In the genomic region with DNA sequence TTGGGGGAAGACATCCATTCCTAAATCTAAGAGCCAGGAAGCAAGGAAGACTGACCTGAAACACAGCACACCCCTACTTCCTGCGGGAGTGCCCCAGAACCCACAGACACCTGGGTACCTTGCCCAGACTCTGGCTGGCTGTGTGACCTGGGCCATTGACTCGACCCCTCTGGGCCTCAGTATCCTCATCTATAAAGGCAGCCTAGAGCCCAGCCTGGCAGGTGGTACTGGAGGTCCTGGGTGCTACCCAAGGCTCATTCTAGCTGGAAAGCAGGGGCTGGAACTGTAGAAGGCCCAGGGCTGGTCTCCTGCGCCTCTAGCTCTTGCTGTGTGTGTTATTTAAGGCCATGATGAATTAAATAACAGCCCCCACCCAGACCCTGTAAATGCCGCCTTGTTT, we compare ENCODE assay signal across 8 mouse cellular contexts. TPM values are rescaled to one million over a fixed set of nuclear protein-coding genes. Genes with fewer than 3 reads are reported as not detected.
A peak's percentile ranks its signal among the peaks of the same experiment; 100 is the strongest.
DNase-seq lines count a peak whose midpoint lies in the region; ATAC-seq lines count a peak whose summit lies in the region.

No protein-coding gene starts in this region.

- DNase-seq in cerebellum, adult 9-11 months, result peak; percentile 69
- DNase-seq in cerebellum, postnatal 36 days, result no peak
- no peak for DNase-seq in lung, postnatal 36 days
- no peak for DNase-seq in limb, embryonic 11.5 days (ENCODE audit: low spot score)
- DNase-seq in spleen, postnatal 36 days (ENCODE audit: low spot score in 2 of 2), result no peak
- no peak for DNase-seq in thymus, postnatal 10 days (ENCODE audit: low spot score in 2 of 2)

- peaks cover 38% of the 10 kb centered on the region for H3K4me1 ChIP-seq in lung, embryonic 15.5 days
- H3K4me1 ChIP-seq in limb, embryonic 11.5 days (ENCODE audit: control insufficient read depth, insufficient read depth, low read length), result peaks cover 21% of the 10 kb centered on the region
- H3K4me1 ChIP-seq in stomach, embryonic 16.5 days (ENCODE audit: control insufficient read depth, insufficient read depth, low read length), result peaks cover 32% of the 10 kb centered on the region

- H3K4me2 ChIP-seq in lung, embryonic 15.5 days, result peak overlapping the region; percentile 91
- H3K4me2 ChIP-seq in limb, embryonic 11.5 days (ENCODE audit: low read depth, severe bottlenecking), result peak overlapping the region; percentile 92; the same call in 1 of the 2 replicates
- H3K4me2 ChIP-seq in stomach, embryonic 16.5 days (ENCODE audit: low read depth, low read length), result peak overlapping the region; percentile 90

- no peak overlapping the region for H3K27ac ChIP-seq in lung, embryonic 15.5 days
- no peak overlapping the region for H3K27ac ChIP-seq in limb, embryonic 11.5 days (replicated peaks; ENCODE audit: low read depth, low read length)
- H3K27ac ChIP-seq in stomach, embryonic 16.5 days (ENCODE audit: low read length), result no peak overlapping the region

- H3K36me3 ChIP-seq in lung, embryonic 15.5 days, result no peaks in the 10 kb centered on the region
- no peaks in the 10 kb centered on the region for H3K36me3 ChIP-seq in limb, embryonic 11.5 days (ENCODE audit: control insufficient read depth, insufficient read depth, low read length)
- H3K36me3 ChIP-seq in stomach, embryonic 16.5 days (ENCODE audit: control insufficient read depth, insufficient read depth, low read length), result no peaks in the 10 kb centered on the region

- H3K9ac ChIP-seq in lung, embryonic 15.5 days, result 0 out of 2 replicates have a peak overlapping the region, but pooled peaks have one; percentile 66
- no peak overlapping the region for H3K9ac ChIP-seq in limb, embryonic 11.5 days (ENCODE audit: low read length)
- H3K9ac ChIP-seq in stomach, embryonic 16.5 days (ENCODE audit: low read length), result no peak overlapping the region

- H3K9me3 ChIP-seq in lung, embryonic 15.5 days, result no peaks in the 10 kb centered on the region
- H3K9me3 ChIP-seq in limb, embryonic 11.5 days (ENCODE audit: control insufficient read depth, low read length), result no peaks in the 10 kb centered on the region
- H3K9me3 ChIP-seq in stomach, embryonic 16.5 days (replicated peaks; ENCODE audit: control insufficient read depth, low read length), result no peaks in the 10 kb centered on the region

- WGBS in lung, embryonic 15.5 days, result 79% methylated on average over 4 of the region's 4 CpGs
- WGBS in limb, embryonic 11.5 days, result 83% methylated on average over 4 of the region's 4 CpGs
- WGBS in stomach, embryonic 16.5 days, result 81% methylated on average over 4 of the region's 4 CpGs

- ATAC-seq in lung, embryonic 15.5 days (ENCODE audit: borderline replicate concordance, extremely low read depth, low FRiP score, low TSS enrichment), result no peak
- no peak for ATAC-seq in limb, embryonic 11.5 days (ENCODE audit: insufficient number of reproducible peaks, low FRiP score, low TSS enrichment, low read depth)
- ATAC-seq in stomach, embryonic 16.5 days (ENCODE audit: insufficient read depth, low FRiP score), result no peak

- H3K27me3 ChIP-seq in lung, embryonic 15.5 days, result no peaks in the 10 kb centered on the region
- no peaks in the 10 kb centered on the region for H3K27me3 ChIP-seq in limb, embryonic 11.5 days (ENCODE audit: control insufficient read depth, insufficient read depth, low read length)
- no peaks in the 10 kb centered on the region for H3K27me3 ChIP-seq in stomach, embryonic 16.5 days (ENCODE audit: control insufficient read depth, insufficient read depth, low read length)

- H3K4me3 ChIP-seq in lung, embryonic 15.5 days, result peak overlapping the region; percentile 80
- no peak overlapping the region for H3K4me3 ChIP-seq in limb, embryonic 11.5 days (ENCODE audit: low read depth, low read length)
- H3K4me3 ChIP-seq in stomach, embryonic 16.5 days (replicated peaks; ENCODE audit: low read length), result peak overlapping the region; percentile 74

RNA-seq across cellular contexts. Expression of a gene that starts 1.4 kb away (rescaled TPM):
- polyA plus RNA-seq in lung, embryonic 15.5 days (2015; fragmentation: Nextera tagmentation; extraction: Ambion mirVana), result 13.5 and 14.2 TPM in 2 replicates
- 19.0 and 20.5 TPM in 2 replicates for polyA plus RNA-seq in limb, embryonic 11.5 days (2014; fragmentation: Nextera tagmentation; extraction: Ambion mirVana)
- 13.2 and 13.3 TPM in 2 replicates for polyA plus RNA-seq in stomach, embryonic 16.5 days (2015; fragmentation: Nextera tagmentation; extraction: Ambion mirVana)
